Mouse (Mus musculus): ENCODE data around the gene Pkp1. TPM values are rescaled to one million over a fixed set of nuclear protein-coding genes. Genes with fewer than 3 reads are reported as not detected.

The Pkp1 gene
- total and polyA plus RNA-seq, 2 experiments, result 0.09 to 0.13 TPM

DNA sequence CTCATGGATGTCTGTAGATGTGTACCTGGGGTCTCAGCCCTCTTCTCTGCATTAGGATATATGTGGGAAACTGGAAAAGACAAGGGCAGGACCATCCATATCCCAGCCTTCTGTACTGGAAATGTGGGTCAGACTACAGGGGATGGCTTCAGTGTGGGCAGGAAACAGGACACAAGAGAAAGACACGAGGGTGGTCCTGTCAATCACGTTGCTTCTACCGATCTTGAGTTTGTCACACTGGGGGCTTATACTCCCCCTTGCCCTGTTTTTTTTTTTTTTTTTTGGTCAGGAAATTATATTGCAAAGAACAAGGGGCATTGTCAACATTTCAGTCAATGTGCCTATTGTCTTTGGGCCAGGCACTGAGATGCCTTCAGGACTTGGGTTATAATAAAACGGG lies 80.4 kb downstream of the Pkp1 start:
- TF ChIP-seq POLR2A (IDR thresholded peaks at IDR 0.05; ENCODE audit: extremely low read depth, insufficient read depth, low read length) (no peak), CTCF (IDR thresholded peaks at IDR 0.05; ENCODE audit: low read depth, low read length) (no peak)
- no peaks in the 10 kb centered on the region for H3K79me2 ChIP-seq (ENCODE audit: control insufficient read depth, insufficient read depth, low read length)
- no peak overlapping the region for H3K9ac ChIP-seq (ENCODE audit: low read depth, low read length)
- H3K27ac ChIP-seq (replicated peaks; ENCODE audit: insufficient read depth, low read depth, low read length), result no peak overlapping the region
- WGBS, result 62% methylated on average over 4 of the region's 4 CpGs
- H3K4me1 ChIP-seq (ENCODE audit: control insufficient read depth, insufficient read depth, low read length), result no peaks in the 10 kb centered on the region
- H3K36me3 ChIP-seq (ENCODE audit: control insufficient read depth, insufficient read depth, low read length), result no peaks in the 10 kb centered on the region
- DNase-seq (ENCODE audit: extremely low read depth, low read depth, low spot score), result no peak
- no peaks in the 10 kb centered on the region for H3K27me3 ChIP-seq (ENCODE audit: control insufficient read depth, insufficient read depth, low read length)
- no peak overlapping the region for H3K4me3 ChIP-seq (ENCODE audit: insufficient read depth, low read depth, low read length)

DNA sequence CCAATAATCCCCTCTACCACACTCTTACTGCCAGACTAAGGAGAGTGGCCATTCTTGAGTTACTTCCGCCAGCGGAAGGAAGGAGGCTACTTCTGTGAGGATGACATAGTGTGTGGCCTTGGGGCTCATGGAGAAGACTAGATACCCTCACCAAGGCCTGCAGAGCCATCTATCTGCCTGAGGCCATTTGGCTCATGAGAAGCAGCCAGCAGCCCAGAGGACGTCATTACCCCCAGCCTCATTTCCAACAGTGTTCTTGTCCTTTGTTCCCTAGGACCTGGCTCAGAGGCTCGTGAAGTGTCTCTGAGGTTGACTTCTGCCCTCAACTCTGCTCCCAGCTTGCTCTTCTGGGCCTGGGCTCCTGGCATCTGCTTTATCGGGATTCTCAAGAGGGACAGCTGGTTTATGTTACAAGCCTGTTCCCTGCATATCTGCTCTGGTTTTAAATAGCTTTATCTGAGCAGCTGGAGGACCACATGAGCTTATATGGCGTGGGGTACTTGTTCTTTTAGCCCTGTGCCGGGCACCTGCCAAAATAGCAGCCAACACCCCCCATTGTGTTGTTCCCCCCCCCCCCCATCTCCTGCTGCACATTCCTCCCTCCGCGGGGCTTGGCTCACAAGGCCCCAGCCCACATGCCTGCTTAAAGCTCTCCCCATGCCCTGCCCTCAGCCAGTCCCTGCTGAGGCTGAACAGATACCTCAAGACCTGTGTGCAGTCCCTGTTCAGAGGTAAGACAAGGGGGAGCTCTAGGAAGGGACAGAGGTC lies 83.1 kb downstream of the Pkp1 start, which contains the start of gene Tnnt2:
Gene Tnnt2 (plus strand): TSS at position 639 of the 768 bp plus-strand sequence.
- no peaks in the 10 kb centered on the region for H3K36me3 ChIP-seq (ENCODE audit: control insufficient read depth, insufficient read depth, low read length)
- DNase-seq (ENCODE audit: extremely low read depth, low read depth, low spot score), result no peak
- H3K4me1 ChIP-seq (ENCODE audit: control insufficient read depth, insufficient read depth, low read length), result no peaks in the 10 kb centered on the region
- TF ChIP-seq POLR2A (IDR thresholded peaks at IDR 0.05; ENCODE audit: extremely low read depth, insufficient read depth, low read length) (no peak), CTCF (IDR thresholded peaks at IDR 0.05; ENCODE audit: low read depth, low read length) (no peak)
- no peak within 1 kb of the TSS for H3K9ac ChIP-seq (ENCODE audit: low read depth, low read length)
- no peak within 1 kb of the TSS for H3K4me3 ChIP-seq (ENCODE audit: insufficient read depth, low read depth, low read length)
- no peaks in the 10 kb centered on the region for H3K79me2 ChIP-seq (ENCODE audit: control insufficient read depth, insufficient read depth, low read length)
- WGBS, result 64% methylated on average over 9 of the region's 9 CpGs
- H3K27ac ChIP-seq (replicated peaks; ENCODE audit: insufficient read depth, low read depth, low read length), result no peak within 1 kb of the TSS
- H3K27me3 ChIP-seq (ENCODE audit: control insufficient read depth, insufficient read depth, low read length), result no peaks in the 10 kb centered on the region

DNA sequence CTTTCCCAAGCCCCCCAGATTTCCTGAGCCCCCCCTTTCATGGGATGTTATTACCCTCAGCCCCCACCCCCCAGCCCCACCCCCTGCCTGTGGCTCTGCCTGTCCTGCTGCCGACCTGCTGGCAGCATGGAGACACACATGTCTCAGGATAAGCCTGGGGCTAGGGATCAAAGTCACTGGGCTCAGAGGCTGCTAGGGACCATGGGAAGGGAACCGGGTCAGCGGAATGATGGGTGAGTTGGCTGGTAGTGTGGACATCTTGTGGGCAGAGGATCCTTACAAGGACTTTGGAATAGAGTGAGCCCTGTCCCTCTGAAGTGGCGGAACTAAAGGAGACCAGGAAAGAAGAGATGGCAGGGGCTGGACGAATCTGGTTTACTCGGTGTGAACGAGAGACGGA lies 84.0 kb downstream of the Pkp1 start:
- Histone ChIP-seq H3K4me3 (ENCODE audit: insufficient read depth, low read depth, low read length) (no peak overlapping the region), H3K9ac (ENCODE audit: low read depth, low read length) (no peak overlapping the region), H3K27me3 (ENCODE audit: control insufficient read depth, insufficient read depth, low read length) (no peaks in the 10 kb centered on the region), H3K27ac (replicated peaks; ENCODE audit: insufficient read depth, low read depth, low read length) (no peak overlapping the region), H3K4me1 (ENCODE audit: control insufficient read depth, insufficient read depth, low read length) (no peaks in the 10 kb centered on the region), H3K79me2 (ENCODE audit: control insufficient read depth, insufficient read depth, low read length) (no peaks in the 10 kb centered on the region), H3K36me3 (ENCODE audit: control insufficient read depth, insufficient read depth, low read length) (no peaks in the 10 kb centered on the region)
- 84% methylated on average over 8 of the region's 8 CpGs for WGBS
- no peak for DNase-seq (ENCODE audit: extremely low read depth, low read depth, low spot score)
- TF ChIP-seq POLR2A (IDR thresholded peaks at IDR 0.05; ENCODE audit: extremely low read depth, insufficient read depth, low read length), result no peak
- TF ChIP-seq CTCF (IDR thresholded peaks at IDR 0.05; ENCODE audit: low read depth, low read length), result no peak

DNA sequence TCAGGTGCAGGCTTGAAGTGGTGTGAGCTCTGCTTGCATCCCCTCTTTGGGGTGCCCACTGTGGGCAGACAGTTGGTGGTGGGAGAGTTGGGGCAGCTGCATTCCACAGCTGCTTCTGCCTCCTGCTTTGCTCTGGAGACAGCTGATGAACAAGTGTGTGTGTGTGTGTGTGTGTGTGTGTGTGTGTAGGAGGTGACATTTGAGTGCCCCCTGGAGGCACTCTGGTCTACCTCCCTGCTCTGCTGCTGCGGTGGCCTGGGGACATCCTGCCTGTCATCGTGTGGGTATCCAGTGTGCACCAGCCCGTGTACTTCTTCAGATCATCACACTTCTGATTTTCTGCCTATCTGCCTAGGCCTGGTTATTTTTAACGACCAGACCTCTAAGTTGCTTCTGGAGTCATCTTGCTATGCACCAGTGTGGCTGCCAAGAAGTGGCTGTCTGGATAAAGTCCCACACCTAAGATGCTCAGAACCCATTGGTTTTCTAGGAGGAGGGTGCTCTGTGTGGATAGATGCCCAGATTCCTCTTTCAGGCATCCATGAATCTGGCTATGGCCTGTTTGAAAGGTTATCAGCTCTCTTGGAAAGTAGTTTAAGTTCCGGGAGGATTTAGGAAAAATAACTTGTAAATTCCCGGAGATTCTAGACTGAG lies 84.7 kb downstream of the Pkp1 start:
- no peak overlapping the region for H3K9ac ChIP-seq (ENCODE audit: low read depth, low read length)
- no peaks in the 10 kb centered on the region for H3K79me2 ChIP-seq (ENCODE audit: control insufficient read depth, insufficient read depth, low read length)
- no peaks in the 10 kb centered on the region for H3K36me3 ChIP-seq (ENCODE audit: control insufficient read depth, insufficient read depth, low read length)
- 60% methylated on average over 6 of the region's 6 CpGs for WGBS
- H3K4me1 ChIP-seq (ENCODE audit: control insufficient read depth, insufficient read depth, low read length), result no peaks in the 10 kb centered on the region
- no peak for TF ChIP-seq POLR2A (IDR thresholded peaks at IDR 0.05; ENCODE audit: extremely low read depth, insufficient read depth, low read length)
- no peak for TF ChIP-seq CTCF (IDR thresholded peaks at IDR 0.05; ENCODE audit: low read depth, low read length)
- H3K27ac ChIP-seq (replicated peaks; ENCODE audit: insufficient read depth, low read depth, low read length), result no peak overlapping the region
- H3K27me3 ChIP-seq (ENCODE audit: control insufficient read depth, insufficient read depth, low read length), result no peaks in the 10 kb centered on the region
- no peak overlapping the region for H3K4me3 ChIP-seq (ENCODE audit: insufficient read depth, low read depth, low read length)
- DNase-seq (ENCODE audit: extremely low read depth, low read depth, low spot score), result no peak

DNA sequence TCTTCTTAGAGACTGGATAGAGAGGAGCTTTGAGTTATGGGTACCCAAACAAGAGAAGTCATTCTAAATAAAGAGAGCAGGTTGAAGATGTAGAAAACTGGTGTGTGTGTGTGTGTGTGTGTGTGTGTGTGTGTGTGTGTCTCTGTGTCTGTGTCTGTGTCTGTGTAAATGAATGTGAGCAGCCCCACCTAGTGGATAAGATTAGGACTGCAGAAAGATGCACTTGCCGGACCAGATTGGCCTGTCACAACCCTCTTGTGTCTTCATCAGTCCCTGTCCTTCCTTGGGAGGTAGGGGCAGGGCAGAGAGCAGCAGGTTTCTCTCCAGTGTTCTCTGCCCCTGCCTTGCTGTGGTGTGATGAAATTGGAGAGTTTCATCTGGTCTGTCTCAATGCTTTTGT lies 90.1 kb downstream of the Pkp1 start:
- TF ChIP-seq CTCF (IDR thresholded peaks at IDR 0.05; ENCODE audit: low read depth, low read length), result peak; percentile 65
- no peak for TF ChIP-seq POLR2A (IDR thresholded peaks at IDR 0.05; ENCODE audit: extremely low read depth, insufficient read depth, low read length)
- H3K79me2 ChIP-seq (ENCODE audit: control insufficient read depth, insufficient read depth, low read length), result no peaks in the 10 kb centered on the region
- H3K4me1 ChIP-seq (ENCODE audit: control insufficient read depth, insufficient read depth, low read length), result no peaks in the 10 kb centered on the region
- no peak overlapping the region for H3K9ac ChIP-seq (ENCODE audit: low read depth, low read length)
- no peak overlapping the region for H3K27ac ChIP-seq (replicated peaks; ENCODE audit: insufficient read depth, low read depth, low read length)
- no peaks in the 10 kb centered on the region for H3K36me3 ChIP-seq (ENCODE audit: control insufficient read depth, insufficient read depth, low read length)
- peak; percentile 57 for DNase-seq (ENCODE audit: extremely low read depth, low read depth, low spot score)
- no peaks in the 10 kb centered on the region for H3K27me3 ChIP-seq (ENCODE audit: control insufficient read depth, insufficient read depth, low read length)
- 5% methylated on average over 1 of the region's 1 CpGs for WGBS
- H3K4me3 ChIP-seq (ENCODE audit: insufficient read depth, low read depth, low read length), result no peak overlapping the region

DNA sequence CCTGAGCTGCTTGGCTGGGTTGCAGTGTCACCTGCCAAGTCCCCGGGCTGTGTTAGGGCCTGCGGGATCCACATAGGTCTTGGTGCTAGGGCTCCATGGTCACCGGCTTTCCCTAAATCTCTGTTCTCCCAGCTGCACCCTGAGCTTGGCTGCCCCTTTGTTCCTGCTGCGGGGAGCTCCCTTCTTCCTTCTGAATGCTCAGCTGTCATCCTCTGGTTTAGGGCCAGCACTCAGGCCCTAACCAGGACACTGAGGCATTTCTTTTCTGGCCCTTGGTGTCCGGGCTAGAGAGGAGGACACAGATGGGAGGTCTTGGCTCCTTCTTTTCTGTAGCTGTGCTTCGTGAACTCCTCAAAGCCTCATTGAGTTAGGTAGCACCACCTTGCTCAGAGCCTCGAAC lies 97.2 kb downstream of the Pkp1 start:
- DNase-seq (ENCODE audit: extremely low read depth, low read depth, low spot score), result peak; percentile 29
- 0 out of 2 replicates have a peak, but pooled peaks cover 3% of the 10 kb centered on the region for H3K27me3 ChIP-seq (ENCODE audit: control insufficient read depth, insufficient read depth, low read length)
- H3K9ac ChIP-seq (ENCODE audit: low read depth, low read length), result no peak overlapping the region

More for the DNA sequence above, 97.2 kb downstream of the Pkp1 start:
- no peak overlapping the region for H3K4me3 ChIP-seq (ENCODE audit: insufficient read depth, low read depth, low read length)
- TF ChIP-seq POLR2A (IDR thresholded peaks at IDR 0.05; ENCODE audit: extremely low read depth, insufficient read depth, low read length) (no peak), CTCF (IDR thresholded peaks at IDR 0.05; ENCODE audit: low read depth, low read length) (no peak)
- H3K36me3 ChIP-seq (ENCODE audit: control insufficient read depth, insufficient read depth, low read length), result no peaks in the 10 kb centered on the region
- H3K4me1 ChIP-seq (ENCODE audit: control insufficient read depth, insufficient read depth, low read length), result peaks cover 5% of the 10 kb centered on the region; the same call in 1 of the 2 replicates
- H3K27ac ChIP-seq (replicated peaks; ENCODE audit: insufficient read depth, low read depth, low read length), result peak overlapping the region; percentile 58
- no peaks in the 10 kb centered on the region for H3K79me2 ChIP-seq (ENCODE audit: control insufficient read depth, insufficient read depth, low read length)
- 72% methylated on average over 7 of the region's 7 CpGs for WGBS

Other genes starting within 250 kb of the Pkp1 start
- 11.9 and 12.2 TPM in 2 replicates for gene Csrp1, start 199.1 kb downstream of the Pkp1 start, total RNA-seq (2014; rRNA removed)
- 12.1 and 13.7 TPM in 2 replicates for gene Csrp1, start 199.1 kb downstream of the Pkp1 start, polyA plus RNA-seq (2012; rRNA removed)
- 1.7 and 1.9 TPM in 2 replicates for gene Phlda3, start 153.1 kb downstream of the Pkp1 start, total RNA-seq (2014; rRNA removed)
- gene Phlda3, start 153.1 kb downstream of the Pkp1 start, polyA plus RNA-seq (2012; rRNA removed), result 0.62 and 1.8 TPM in 2 replicates
- gene Tnni1, start 139.8 kb downstream of the Pkp1 start, total RNA-seq (2014; rRNA removed), result 0.46 TPM in 1 of 2 replicates, not detected in the other
- gene Tnni1, start 139.8 kb downstream of the Pkp1 start, polyA plus RNA-seq (2012; rRNA removed), result 0.14 TPM in 1 of 2 replicates, not detected in the other
- 0.54 and 0.55 TPM in 2 replicates for gene Lad1, start 100.6 kb downstream of the Pkp1 start, total RNA-seq (2014; rRNA removed)
- 3.4 and 6.4 TPM in 2 replicates for gene Lad1, start 100.6 kb downstream of the Pkp1 start, polyA plus RNA-seq (2012; rRNA removed)
- gene Tnnt2, start 82.9 kb downstream of the Pkp1 start, total RNA-seq (2014; rRNA removed), result 0.46 and 0.54 TPM in 2 replicates
- gene Tnnt2, start 82.9 kb downstream of the Pkp1 start, polyA plus RNA-seq (2012; rRNA removed), result 0.06 and 0.09 TPM in 2 replicates
- gene Igfn1, start 87.1 kb upstream of the Pkp1 start, total RNA-seq (2014; rRNA removed), result not detected in 2 replicates
- gene Igfn1, start 87.1 kb upstream of the Pkp1 start, polyA plus RNA-seq (2012; rRNA removed), result not detected in 2 replicates
- 18.2 and 20.1 TPM in 2 replicates for gene Tmem9, start 88.9 kb upstream of the Pkp1 start, total RNA-seq (2014; rRNA removed)
- gene Tmem9, start 88.9 kb upstream of the Pkp1 start, polyA plus RNA-seq (2012; rRNA removed), result 32.3 and 39.1 TPM in 2 replicates
- gene Ascl5, start 131.6 kb upstream of the Pkp1 start, total RNA-seq (2014; rRNA removed), result not detected in 2 replicates
- not detected in 2 replicates for gene Ascl5, start 131.6 kb upstream of the Pkp1 start, polyA plus RNA-seq (2012; rRNA removed)
- gene Cacna1s, start 133.5 kb upstream of the Pkp1 start, total RNA-seq (2014; rRNA removed), result 0.13 and 0.65 TPM in 2 replicates
- not detected in 2 replicates for gene Cacna1s, start 133.5 kb upstream of the Pkp1 start, polyA plus RNA-seq (2012; rRNA removed)
- 0.74 and 0.94 TPM in 2 replicates for gene Kif21b, start 212.2 kb upstream of the Pkp1 start, total RNA-seq (2014; rRNA removed)
- gene Kif21b, start 212.2 kb upstream of the Pkp1 start, polyA plus RNA-seq (2012; rRNA removed), result 0.82 and 1.5 TPM in 2 replicates

All from liver, adult 2 months (tissue).